Mouse (Mus musculus): ENCODE measurements around the gene Cyp2e1. TPM values are rescaled to one million over a fixed set of nuclear protein-coding genes. Genes with fewer than 3 reads are reported as not detected.
"Not testable (repeated sequence)": the region's sequence is repeated elsewhere in the genome, so short reads cannot be mapped to it uniquely, and the experiment has no call there.

Gene Cyp2e1
- not detected in 2 replicates for polyA plus RNA-seq (2015; fragmentation: Nextera tagmentation; extraction: Ambion mirVana)

DNA sequence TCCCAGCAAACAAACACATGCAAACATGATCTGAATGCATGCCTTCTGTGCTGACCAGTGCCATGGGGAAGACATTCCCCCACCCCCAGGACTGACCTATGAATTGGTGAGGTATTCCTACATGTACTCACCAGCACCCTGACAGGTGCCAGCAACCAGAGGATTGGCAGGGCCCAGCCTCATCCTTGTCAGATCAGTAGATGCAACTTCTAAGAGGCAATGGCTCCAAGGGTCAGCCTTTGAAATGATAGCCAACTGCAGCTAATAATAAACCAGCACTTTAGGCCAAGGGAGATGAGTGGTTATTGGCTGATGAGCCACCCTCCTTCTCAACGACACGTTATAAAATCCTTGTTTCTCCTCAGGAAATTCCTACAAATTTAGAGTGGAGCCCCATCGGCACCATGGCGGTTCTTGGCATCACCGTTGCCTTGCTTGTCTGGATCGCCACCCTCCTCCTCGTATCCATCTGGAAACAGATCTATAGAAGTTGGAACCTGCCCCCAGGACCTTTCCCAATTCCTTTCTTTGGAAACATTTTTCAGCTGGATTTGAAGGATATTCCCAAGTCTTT is at the start of gene Cyp2e1:
TSS of gene Cyp2e1 (plus strand) at position 293 of the 574 bp plus-strand sequence.
- no peak within 1 kb of the TSS for H3K9ac ChIP-seq
- no peak for ATAC-seq (replicated peaks)

DNA sequence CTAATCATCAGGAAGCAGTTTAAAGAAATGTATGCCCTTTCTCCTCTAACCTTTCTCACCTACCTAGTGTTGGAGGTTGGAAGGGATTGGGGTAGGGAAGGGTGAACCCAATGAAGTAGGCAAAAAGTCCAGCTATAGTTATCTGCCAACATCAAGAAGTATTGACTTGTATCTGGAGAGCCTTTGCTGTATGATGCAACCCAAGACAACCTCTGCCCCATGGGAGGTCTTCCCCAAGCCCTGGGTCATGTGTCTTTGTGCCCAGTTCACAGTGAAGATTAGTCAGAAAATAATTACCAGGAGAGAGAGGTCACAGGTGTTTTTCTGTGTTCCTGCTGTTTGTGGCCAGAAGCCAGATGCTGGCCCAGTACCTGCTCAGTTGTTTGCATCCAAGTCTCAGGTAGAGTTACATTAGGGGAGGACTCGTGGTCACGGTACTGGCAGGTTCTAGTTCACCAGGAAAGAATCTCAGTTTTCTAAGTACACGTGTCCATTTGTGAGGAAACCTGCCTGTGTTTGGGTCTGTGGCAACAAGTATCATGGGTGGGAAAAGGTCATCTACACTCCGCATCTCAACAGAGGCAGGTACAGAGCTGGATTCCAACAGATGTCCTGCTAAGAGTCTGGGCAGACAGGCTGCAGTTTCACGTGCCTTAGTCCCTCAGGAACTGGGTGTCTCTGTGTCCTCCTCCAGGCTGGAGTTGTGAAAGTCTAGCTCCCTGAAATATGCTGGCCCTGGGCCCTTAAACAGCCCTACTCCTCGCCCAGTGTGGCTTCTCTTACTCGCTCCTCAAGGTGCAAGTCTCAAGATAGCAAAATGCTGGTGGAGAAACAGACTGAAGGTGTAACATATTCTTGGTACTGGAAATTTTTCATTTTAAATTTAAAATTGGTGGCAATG is 46.1 kb upstream of the Cyp2e1 start:
- WGBS = 82% methylated on average over 7 of the region's 7 CpGs
- H3K4me1 ChIP-seq = no peaks in the 10 kb centered on the region
- no peak for ATAC-seq (replicated peaks)

More for the DNA sequence above, at the start of gene Cyp2e1:
- Histone ChIP-seq H3K4me2 (no peak within 1 kb of the TSS), H3K27me3 (replicated peaks) (no peaks in the 10 kb centered on the region), H3K4me3 (no peak within 1 kb of the TSS), H3K9me3 (no peaks in the 10 kb centered on the region), H3K27ac (no peak within 1 kb of the TSS), H3K36me3 (replicated peaks) (no peaks in the 10 kb centered on the region), H3K4me1 (no peaks in the 10 kb centered on the region)
- 91% methylated on average over 7 of the region's 7 CpGs for WGBS

DNA sequence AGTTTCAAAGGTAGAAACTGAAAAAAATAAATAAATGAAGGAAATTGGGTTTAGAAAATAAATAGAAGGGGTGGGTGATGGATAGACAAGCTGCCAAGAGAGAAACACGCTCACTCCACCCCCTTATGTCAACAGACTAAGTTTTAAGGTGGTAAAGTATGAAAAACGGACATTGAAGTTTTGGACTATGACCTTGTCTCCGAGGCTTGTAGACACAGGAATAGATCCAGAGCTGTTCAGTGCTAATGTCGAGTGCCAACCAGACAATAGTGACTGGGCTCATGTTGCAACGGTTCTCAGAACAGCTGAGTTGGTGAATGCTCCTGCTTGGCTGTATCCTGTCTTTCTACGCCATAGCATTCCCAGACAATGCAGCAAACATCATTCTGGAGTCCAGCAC is 42.4 kb upstream of the Cyp2e1 start:
- Histone ChIP-seq H3K4me3 (no peak overlapping the region), H3K27me3 (replicated peaks) (no peaks in the 10 kb centered on the region), H3K36me3 (replicated peaks) (no peaks in the 10 kb centered on the region), H3K9ac (no peak overlapping the region), H3K9me3 (no peaks in the 10 kb centered on the region), H3K4me1 (no peaks in the 10 kb centered on the region), H3K27ac (no peak overlapping the region), H3K4me2 (no peak overlapping the region)
- no peak for ATAC-seq (replicated peaks)
- 82% methylated on average over 6 of the region's 6 CpGs for WGBS

More for the DNA sequence above, 46.1 kb upstream of the Cyp2e1 start:
- Histone ChIP-seq H3K4me3 (no peak overlapping the region), H3K27ac (no peak overlapping the region), H3K36me3 (replicated peaks) (no peaks in the 10 kb centered on the region), H3K9ac (no peak overlapping the region), H3K9me3 (no peaks in the 10 kb centered on the region), H3K4me2 (no peak overlapping the region), H3K27me3 (replicated peaks) (no peaks in the 10 kb centered on the region)

- Histone ChIP-seq H3K4me1 (no peaks in the 10 kb centered on the region), H3K36me3 (replicated peaks) (no peaks in the 10 kb centered on the region), H3K4me2 (no peak overlapping the region), H3K4me3 (no peak overlapping the region), H3K9me3 (0 out of 2 replicates have a peak, but pooled peaks cover 5% of the 10 kb centered on the region), H3K27ac (no peak overlapping the region), H3K27me3 (replicated peaks) (no peaks in the 10 kb centered on the region), H3K9ac (no peak overlapping the region)
- no peak for ATAC-seq (replicated peaks)
Observed at GRCm38 (mm10) chr7:140725558-140725957, 38.0 kb upstream of the Cyp2e1 start.

DNA sequence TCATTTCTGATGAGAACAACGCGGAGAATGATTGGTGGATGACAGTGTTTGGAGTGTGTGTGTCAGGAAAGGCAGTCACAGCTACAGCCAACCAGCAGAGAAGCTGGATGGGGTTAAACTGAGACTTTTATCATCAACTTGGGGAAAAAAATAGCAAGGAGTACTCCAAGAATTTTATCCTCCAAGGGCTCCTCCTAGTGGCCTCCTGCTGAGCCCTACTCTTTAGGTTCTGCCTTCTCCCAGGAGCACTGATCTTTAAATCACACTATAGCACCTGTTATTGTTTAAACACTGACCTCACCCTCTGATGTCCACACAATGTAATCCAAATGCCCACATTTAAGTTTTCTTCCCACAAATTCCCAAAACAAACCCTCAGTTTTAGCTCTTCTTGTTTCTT is 30.4 kb upstream of the Cyp2e1 start:
- H3K9me3 ChIP-seq = no peaks in the 10 kb centered on the region
- H3K27me3 ChIP-seq (replicated peaks) = no peaks in the 10 kb centered on the region
- no peak overlapping the region for H3K27ac ChIP-seq
- no peak for ATAC-seq (replicated peaks)
- H3K4me1 ChIP-seq = no peaks in the 10 kb centered on the region
- no peak overlapping the region for H3K4me2 ChIP-seq
- no peak overlapping the region for H3K4me3 ChIP-seq
- 77% methylated on average over 2 of the region's 2 CpGs for WGBS
- H3K9ac ChIP-seq = no peak overlapping the region
- H3K36me3 ChIP-seq (replicated peaks) = no peaks in the 10 kb centered on the region

GRCm38 (mm10) chr7:140747402-140747801 is 16.1 kb upstream of the Cyp2e1 start:
- no peak for ATAC-seq (replicated peaks)
- Histone ChIP-seq H3K4me1 (no peaks in the 10 kb centered on the region), H3K36me3 (replicated peaks) (no peaks in the 10 kb centered on the region), H3K4me2 (no peak overlapping the region), H3K9ac (no peak overlapping the region), H3K27ac (no peak overlapping the region), H3K4me3 (no peak overlapping the region), H3K27me3 (replicated peaks) (no peaks in the 10 kb centered on the region), H3K9me3 (no peaks in the 10 kb centered on the region)
- 89% methylated on average over 3 of the region's 3 CpGs for WGBS

- Histone ChIP-seq H3K4me2 (no peak overlapping the region), H3K4me1 (no peaks in the 10 kb centered on the region), H3K36me3 (replicated peaks) (no peaks in the 10 kb centered on the region), H3K27me3 (replicated peaks) (no peaks in the 10 kb centered on the region), H3K9ac (no peak overlapping the region), H3K4me3 (no peak overlapping the region), H3K9me3 (no peaks in the 10 kb centered on the region), H3K27ac (no peak overlapping the region)
- ATAC-seq (replicated peaks) = no peak
- 87% methylated on average over 6 of the region's 6 CpGs for WGBS
Observed at GRCm38 (mm10) chr7:140748116-140748826, 15.3 kb upstream of the Cyp2e1 start.

DNA sequence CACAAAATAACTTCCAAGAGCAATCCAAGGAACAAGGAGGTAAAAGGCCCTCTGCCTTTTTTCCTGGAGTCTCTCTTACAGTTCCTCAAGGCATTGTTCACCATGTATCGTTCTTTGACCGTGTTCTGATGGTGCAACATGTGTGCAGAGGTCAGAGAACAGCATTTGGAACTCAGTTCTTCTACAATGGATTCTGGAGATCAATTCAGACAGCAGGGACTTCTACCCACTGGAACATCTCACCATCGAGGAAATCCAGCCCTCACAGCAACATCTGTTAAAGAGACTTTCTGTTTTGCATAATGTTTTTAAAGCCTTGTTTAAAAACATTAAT is 14.7 kb upstream of the Cyp2e1 start:
- Histone ChIP-seq H3K4me1 (no peaks in the 10 kb centered on the region), H3K36me3 (replicated peaks) (no peaks in the 10 kb centered on the region), H3K9me3 (no peaks in the 10 kb centered on the region), H3K9ac (no peak overlapping the region), H3K4me3 (no peak overlapping the region), H3K4me2 (no peak overlapping the region), H3K27ac (no peak overlapping the region), H3K27me3 (replicated peaks) (no peaks in the 10 kb centered on the region)
- ATAC-seq (replicated peaks) = no peak
- 83% methylated on average over 3 of the region's 3 CpGs for WGBS

GRCm38 (mm10) chr7:140754556-140754955 is 9.0 kb upstream of the Cyp2e1 start:
- H3K4me1 ChIP-seq = no peaks in the 10 kb centered on the region
- H3K9me3 ChIP-seq = no peaks in the 10 kb centered on the region
- H3K4me2 ChIP-seq = no peak overlapping the region
- H3K9ac ChIP-seq = no peak overlapping the region
- no peaks in the 10 kb centered on the region for H3K36me3 ChIP-seq (replicated peaks)
- no peak overlapping the region for H3K27ac ChIP-seq
- ATAC-seq (replicated peaks) = no peak
- H3K27me3 ChIP-seq (replicated peaks) = no peaks in the 10 kb centered on the region
- no peak overlapping the region for H3K4me3 ChIP-seq

DNA sequence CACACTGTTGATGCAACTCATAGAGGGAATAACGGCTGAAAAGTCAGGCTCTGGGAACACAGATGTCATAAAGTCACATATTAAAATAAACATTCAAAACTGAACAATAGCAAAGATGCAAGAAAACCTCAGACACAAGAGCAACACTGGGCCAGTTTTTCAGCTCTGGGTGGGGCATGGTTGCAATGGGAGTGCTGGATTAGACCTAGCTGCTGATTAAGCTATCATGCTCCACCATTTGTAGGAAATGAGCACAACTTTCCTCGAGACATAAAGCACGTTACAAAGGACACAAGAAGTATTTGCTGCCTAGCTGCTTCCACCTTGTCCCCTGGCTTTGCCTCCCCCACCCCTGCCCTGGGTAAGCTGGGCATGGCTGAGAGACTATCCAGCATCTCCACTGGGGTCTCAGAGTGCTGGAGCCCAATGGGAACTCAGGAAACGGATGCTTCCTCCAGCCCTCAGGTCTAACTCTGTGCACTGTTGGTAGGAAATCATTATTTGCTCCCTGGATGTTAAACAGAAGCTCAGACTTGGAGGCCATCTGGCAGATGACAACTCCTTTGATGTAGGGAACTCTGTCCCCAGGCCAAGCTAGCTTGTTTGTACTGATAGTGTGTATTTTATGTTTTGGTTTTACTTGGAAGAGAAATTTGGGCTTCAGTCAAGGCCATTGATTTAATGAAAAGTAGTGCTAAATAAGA is 7.2 kb upstream of the Cyp2e1 start:
- Histone ChIP-seq H3K4me3 (no peak overlapping the region), H3K9me3 (no peaks in the 10 kb centered on the region), H3K27ac (no peak overlapping the region), H3K9ac (no peak overlapping the region), H3K4me2 (no peak overlapping the region), H3K27me3 (replicated peaks) (no peaks in the 10 kb centered on the region), H3K4me1 (no peaks in the 10 kb centered on the region), H3K36me3 (replicated peaks) (no peaks in the 10 kb centered on the region)
- 81% methylated on average over 4 of the region's 4 CpGs for WGBS
- ATAC-seq (replicated peaks) = no peak

DNA sequence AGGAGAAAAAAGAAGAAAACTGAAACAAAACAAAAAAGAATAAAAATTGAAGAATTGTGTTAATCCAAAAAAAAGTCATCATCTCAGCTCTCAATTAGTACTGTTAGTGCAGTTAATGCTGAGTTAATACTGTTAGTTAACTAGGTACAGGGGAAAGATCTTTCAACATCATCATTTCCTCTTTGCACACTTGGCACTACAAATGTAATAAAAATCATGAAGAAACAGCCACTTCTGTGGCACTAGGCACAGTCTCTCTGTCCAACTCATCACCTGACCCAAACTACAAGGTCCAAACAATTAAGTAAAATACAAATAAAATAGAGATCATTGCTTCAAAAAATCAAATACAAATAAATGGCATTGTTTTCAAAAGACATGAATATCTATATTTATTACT is 2.9 kb upstream of the Cyp2e1 start:
- no peak overlapping the region for H3K9ac ChIP-seq
- no peaks in the 10 kb centered on the region for H3K9me3 ChIP-seq
- H3K4me1 ChIP-seq = no peaks in the 10 kb centered on the region
- H3K27me3 ChIP-seq (replicated peaks) = no peaks in the 10 kb centered on the region
- H3K27ac ChIP-seq = no peak overlapping the region
- ATAC-seq (replicated peaks) = no peak
- no peaks in the 10 kb centered on the region for H3K36me3 ChIP-seq (replicated peaks)
- H3K4me2 ChIP-seq = no peak overlapping the region
- H3K4me3 ChIP-seq = no peak overlapping the region

- not testable (repeated sequence) for H3K9me3 ChIP-seq, H3K9ac ChIP-seq
Observed at GRCm38 (mm10) chr7:140765391-140765790, 1.9 kb downstream of the Cyp2e1 start.

More at GRCm38 (mm10) chr7:140765391-140765790, 1.9 kb downstream of the Cyp2e1 start:
- ATAC-seq (replicated peaks); H3K4me2 ChIP-seq; H3K4me1 ChIP-seq; H3K27ac ChIP-seq; H3K36me3 ChIP-seq (replicated peaks); H3K4me3 ChIP-seq; H3K27me3 ChIP-seq (replicated peaks): not testable (repeated sequence)
- WGBS = 71% methylated on average over 1 of the region's 1 CpGs
